Mouse (Mus musculus) cortical plate, adult 2 months (tissue): Measurements from ENCODE around the gene Tbc1d32. TPM values are rescaled to one million over a fixed set of nuclear protein-coding genes. Genes with fewer than 3 reads are reported as not detected.

Experiments used
- H3K27ac ChIP-seq: fragments of 200-500 bp; 2 replicates; pipeline ENCODE4 v1.5.1; 2012; ENCODE audit warnings: low read length, control low read depth, inconsistent platforms; ENCODE audit not compliant: insufficient read depth
- H3K4me1 ChIP-seq: fragments of 200-500 bp; 2 replicates; pipeline ENCODE4 v1.6.1; 2011; ENCODE audit warnings: low read length; ENCODE audit not compliant: control insufficient read depth, insufficient read depth
- H3K4me3 ChIP-seq: fragments of 200-500 bp; 2 replicates; pipeline ENCODE4 v1.5.1; 2011; ENCODE audit warnings: mild to moderate bottlenecking, low read length, control low read depth; ENCODE audit not compliant: insufficient read depth
- CTCF ChIP-seq: fragments of 200-500 bp; IDR thresholded peaks from 2 replicates; pipeline ENCODE4 v1.5.1; 2011; ENCODE audit warnings: mild to moderate bottlenecking, control low read depth, low read length; ENCODE audit not compliant: insufficient read depth; ENCODE audit errors: extremely low read depth
- POLR2A ChIP-seq: fragments of 200-500 bp; IDR thresholded peaks from 2 replicates; pipeline ENCODE4 v1.6.1; 2011; ENCODE audit warnings: mild to moderate bottlenecking, low read length, control low read depth; ENCODE audit not compliant: insufficient read depth; ENCODE audit errors: extremely low read depth
- polyA plus RNA-seq: library from polyadenylated mRNA; depleted of rRNA; stranded (reverse); fragments of >200 nt; gene quantifications from 2 replicates; pipeline ENCODE4 v1.2.3, GENCODE M21; 2012

Tbc1d32 gene
- polyA plus RNA-seq, 1 experiment = 4.0 TPM

DNA sequence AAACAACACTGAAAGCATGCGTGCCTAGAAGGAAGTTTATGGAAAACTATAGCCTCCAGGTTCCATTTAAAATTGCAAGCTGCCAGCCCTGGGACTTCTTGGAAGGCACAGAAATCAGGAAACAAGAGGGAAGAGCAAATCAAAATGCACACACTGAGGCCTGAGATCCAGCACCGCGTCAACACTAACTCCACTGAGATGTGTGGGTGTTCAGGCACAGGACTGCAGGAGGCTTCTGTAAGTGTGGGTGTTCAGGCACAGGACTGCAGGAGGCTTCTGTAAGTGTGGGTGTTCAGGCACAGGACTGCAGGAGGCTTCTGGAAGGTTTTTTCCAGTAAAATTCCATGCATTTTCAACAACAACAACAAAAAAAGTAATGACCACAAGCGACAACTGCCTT lies 62.7 kb downstream of the Tbc1d32 start:
- no peak for TF ChIP-seq CTCF
- no peak for TF ChIP-seq POLR2A

DNA sequence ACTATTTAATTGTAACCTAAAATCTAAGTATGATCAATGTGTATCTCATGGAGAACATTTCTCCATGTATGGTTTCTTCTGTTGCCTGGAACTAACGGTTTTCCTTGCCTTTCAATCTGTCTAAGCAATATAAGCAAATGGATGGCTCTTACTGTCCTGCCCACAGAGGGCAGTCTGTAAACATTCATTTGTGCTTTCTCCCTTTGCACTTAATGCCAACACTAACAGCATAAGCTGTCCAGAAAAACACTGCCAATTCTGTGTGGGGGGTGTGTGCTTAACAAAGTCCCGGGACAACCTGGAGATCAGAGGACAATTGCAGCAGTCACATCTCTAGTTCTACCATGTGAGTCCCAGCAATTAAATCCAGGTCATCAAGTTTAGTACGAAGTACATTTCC lies 64.1 kb downstream of the Tbc1d32 start:
- no peak overlapping the region for H3K4me3 ChIP-seq
- TF ChIP-seq POLR2A (no peak), CTCF (no peak)
- H3K4me1 ChIP-seq = no peaks in the 10 kb centered on the region
- no peak overlapping the region for H3K27ac ChIP-seq

More for the DNA sequence above, 62.7 kb downstream of the Tbc1d32 start:
- H3K27ac ChIP-seq = no peak overlapping the region
- H3K4me1 ChIP-seq = no peaks in the 10 kb centered on the region
- H3K4me3 ChIP-seq = no peak overlapping the region

DNA sequence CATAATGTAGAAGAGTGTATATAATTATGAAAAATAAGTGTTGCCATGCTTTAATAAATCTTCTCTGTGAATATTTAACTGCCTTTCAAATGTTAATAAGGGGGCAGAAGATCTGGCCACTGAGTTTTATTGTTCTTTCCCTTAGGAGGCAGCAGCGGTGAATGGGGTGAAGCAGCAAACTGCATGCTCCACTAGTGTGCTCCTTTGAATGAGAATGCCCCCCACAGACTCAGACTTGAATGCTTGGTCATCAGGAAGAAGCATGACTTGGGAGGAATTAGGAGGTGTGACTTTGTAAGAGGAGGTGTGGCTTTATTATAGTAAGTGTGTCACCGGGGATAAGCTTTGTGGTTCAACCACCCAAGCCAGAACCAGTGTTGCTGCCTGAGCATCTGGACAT lies 69.7 kb downstream of the Tbc1d32 start:
- H3K4me3 ChIP-seq = no peak overlapping the region
- no peak overlapping the region for H3K27ac ChIP-seq
- no peak for TF ChIP-seq CTCF
- TF ChIP-seq POLR2A = no peak
- H3K4me1 ChIP-seq = no peaks in the 10 kb centered on the region

DNA sequence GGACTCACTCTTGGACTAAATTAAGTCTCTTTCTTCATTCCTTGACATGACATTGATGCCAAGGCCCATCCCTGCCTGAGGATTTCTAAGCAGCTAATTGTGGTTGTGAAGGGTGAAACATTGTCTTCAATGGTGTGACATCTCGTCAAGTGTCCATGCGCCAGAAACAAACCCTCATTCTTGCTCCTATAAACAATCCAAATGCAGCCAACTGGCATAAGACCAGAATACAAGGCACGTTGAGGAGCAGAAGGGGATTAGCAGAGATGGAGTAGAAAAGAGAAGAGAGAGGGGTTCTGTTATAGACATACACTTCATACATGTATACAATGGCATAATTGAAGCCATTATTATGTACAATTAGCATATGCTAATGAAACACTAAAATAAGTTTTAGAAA lies 70.3 kb downstream of the Tbc1d32 start:
- H3K4me1 ChIP-seq = no peaks in the 10 kb centered on the region
- no peak overlapping the region for H3K4me3 ChIP-seq
- TF ChIP-seq CTCF = no peak
- TF ChIP-seq POLR2A = no peak
- no peak overlapping the region for H3K27ac ChIP-seq

DNA sequence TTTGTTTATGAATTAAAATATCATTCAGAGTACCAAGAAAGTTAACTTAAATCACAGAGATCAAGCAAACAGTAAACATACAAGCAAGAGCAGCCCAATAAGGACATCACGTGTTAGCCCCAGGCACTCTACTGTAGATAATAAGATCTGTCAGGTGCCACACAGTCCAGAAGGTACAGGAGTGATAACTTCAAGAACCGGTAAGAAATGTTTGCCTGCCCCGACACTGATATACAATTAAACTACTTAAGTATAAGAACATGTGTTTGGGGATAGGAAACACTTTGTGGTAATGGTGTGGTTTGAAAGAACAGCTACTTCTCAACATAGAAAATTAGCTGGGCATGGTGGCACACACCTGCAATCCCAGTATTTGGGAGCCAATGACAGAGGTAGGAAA lies 71.5 kb downstream of the Tbc1d32 start:
- no peak overlapping the region for H3K4me3 ChIP-seq
- no peaks in the 10 kb centered on the region for H3K4me1 ChIP-seq
- no peak overlapping the region for H3K27ac ChIP-seq
- TF ChIP-seq POLR2A = no peak
- no peak for TF ChIP-seq CTCF

DNA sequence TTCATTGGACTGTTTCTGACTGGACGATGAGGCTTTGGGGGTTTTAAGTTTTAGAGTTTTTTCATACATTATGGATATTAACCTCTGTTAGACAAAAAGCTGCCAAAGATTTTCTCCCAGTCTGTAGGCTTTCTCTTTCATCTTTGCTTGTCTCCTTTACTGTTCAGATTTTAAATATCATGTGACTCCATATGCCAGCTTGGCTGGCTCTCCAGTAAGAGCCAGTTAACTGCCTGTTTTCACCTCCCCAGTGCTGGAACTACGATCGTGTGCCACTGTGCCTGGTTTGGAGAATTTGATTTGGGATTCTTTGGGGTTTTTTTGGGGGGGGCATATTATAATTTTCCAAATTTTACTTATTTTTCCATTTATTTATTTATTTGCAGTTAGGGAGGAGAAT lies 79.6 kb downstream of the Tbc1d32 start:
- Histone ChIP-seq H3K27ac (no peak overlapping the region), H3K4me1 (no peaks in the 10 kb centered on the region), H3K4me3 (no peak overlapping the region)
- TF ChIP-seq CTCF (no peak), POLR2A (no peak)

DNA sequence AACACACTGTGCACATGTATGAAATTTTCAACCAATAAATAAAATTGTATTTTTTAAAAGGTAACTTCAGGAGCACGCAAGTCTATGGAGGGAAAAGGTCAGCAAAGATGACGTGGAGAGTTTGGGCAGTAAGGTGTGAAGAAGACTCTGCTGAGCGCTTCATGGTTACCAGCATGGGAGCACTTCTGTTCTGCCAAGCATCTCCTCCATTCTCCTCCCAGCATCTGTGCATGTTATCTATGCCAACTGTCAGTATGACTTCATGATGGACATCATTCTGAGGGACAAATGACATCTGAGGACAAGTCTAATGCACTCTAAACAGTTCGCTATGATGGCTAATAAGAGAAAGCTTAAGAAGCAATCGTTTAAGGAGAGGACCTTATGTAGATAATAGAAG lies 91.3 kb downstream of the Tbc1d32 start:
- H3K4me3 ChIP-seq = no peak overlapping the region
- no peak overlapping the region for H3K27ac ChIP-seq
- no peaks in the 10 kb centered on the region for H3K4me1 ChIP-seq
- TF ChIP-seq CTCF (no peak), POLR2A (no peak)

DNA sequence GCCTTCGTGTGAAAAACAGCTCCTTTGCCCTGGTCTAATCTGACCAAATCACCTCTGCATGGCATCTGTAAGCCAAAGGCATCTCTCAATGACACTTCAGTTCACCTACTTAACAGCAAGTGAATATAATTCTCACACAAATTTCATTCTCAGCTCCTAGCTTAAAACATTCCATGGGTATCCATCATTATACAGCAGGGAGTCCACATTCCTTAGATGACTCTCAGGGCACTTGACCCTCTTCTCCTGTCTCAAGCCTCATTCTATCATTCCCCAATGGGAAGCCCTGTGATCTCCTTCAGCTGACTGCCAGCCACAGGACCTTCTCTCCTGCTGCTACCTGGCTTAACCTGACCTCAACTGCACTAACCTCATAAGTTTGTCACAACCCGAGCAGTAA lies 98.8 kb downstream of the Tbc1d32 start:
- Histone ChIP-seq H3K27ac (no peak overlapping the region), H3K4me3 (no peak overlapping the region), H3K4me1 (no peaks in the 10 kb centered on the region)
- TF ChIP-seq CTCF (no peak), POLR2A (no peak)

DNA sequence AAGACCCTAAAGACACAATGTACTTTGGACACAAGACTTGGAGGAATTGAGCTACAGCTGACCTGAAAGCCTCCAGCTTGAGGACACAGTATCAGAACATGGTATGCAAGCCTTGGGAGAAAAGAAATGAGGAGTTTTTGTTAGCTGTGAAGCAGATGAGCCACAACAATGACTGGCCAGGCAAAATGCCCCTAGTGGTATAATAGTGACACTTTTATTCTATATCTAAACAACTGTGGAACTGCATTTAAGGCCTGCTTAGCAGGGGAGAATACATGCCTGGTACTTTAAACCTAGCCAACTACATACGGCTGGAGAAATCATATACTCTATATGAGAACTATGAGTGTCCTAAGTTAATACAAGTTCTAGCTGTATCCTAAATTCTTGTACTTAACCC lies 101.5 kb downstream of the Tbc1d32 start:
- H3K4me3 ChIP-seq = no peak overlapping the region
- H3K4me1 ChIP-seq = no peaks in the 10 kb centered on the region
- H3K27ac ChIP-seq = no peak overlapping the region
- TF ChIP-seq CTCF = no peak
- no peak for TF ChIP-seq POLR2A

DNA sequence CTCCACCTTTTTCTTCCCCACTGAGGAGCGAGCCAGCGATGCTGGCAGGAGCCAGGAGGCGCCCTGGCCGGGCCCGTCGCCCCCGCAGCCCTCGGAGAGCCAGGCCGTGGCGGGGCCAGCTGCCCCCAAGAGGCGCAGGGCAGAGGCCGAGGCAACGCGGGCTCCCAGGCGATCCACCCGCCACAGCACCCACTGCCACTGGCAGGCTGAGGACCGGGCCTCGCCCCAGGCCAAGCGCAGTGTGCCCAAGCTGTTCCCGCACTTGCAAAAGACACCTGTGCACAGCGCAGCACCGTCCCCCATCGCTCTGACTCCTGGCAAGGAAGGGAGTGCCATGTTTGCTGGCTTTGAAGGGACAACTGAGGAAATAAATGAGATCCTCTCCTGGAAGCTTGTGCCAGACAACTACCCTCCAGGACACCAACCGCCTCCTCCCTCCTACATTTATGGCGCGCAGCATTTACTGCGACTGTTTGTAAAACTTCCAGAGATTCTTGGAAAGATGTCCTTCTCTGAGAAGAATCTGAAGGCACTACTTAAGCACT lies 112.8 kb downstream of the Tbc1d32 start:
- peak overlapping the region; percentile 83 for H3K4me3 ChIP-seq
- TF ChIP-seq CTCF (no peak), POLR2A (no peak)

More for the DNA sequence above, 112.8 kb downstream of the Tbc1d32 start:
- H3K4me1 ChIP-seq = peaks cover 4% of the 10 kb centered on the region
- H3K27ac ChIP-seq = peak overlapping the region; percentile 97
